Mouse (Mus musculus) spleen, adult 18-20 months (tissue): Measurements from ENCODE around the gene Ugt8a.

Experiments used
- DNase-seq, 2 experiments: peaks; one replicate each; pipeline ENCODE4 v3.0.0; 2022; ENCODE audit warnings: mixed read lengths in 2 of 2

The Ugt8a gene

GRCm38 (mm10) chr3:125861601-125862000 lies 76.8 kb downstream of the Ugt8a start:
- DNase-seq: no peak

- DNase-seq: no peak
These were observed 89.1 kb downstream of the Ugt8a start for GRCm38 (mm10) chr3:125849163-125849872.

- no peak for DNase-seq
These were observed 110.4 kb downstream of the Ugt8a start for GRCm38 (mm10) chr3:125828051-125828450.

- no peak for DNase-seq
These were observed 111.2 kb downstream of the Ugt8a start for GRCm38 (mm10) chr3:125827256-125827655.

- no peak for DNase-seq
These were observed 118.7 kb downstream of the Ugt8a start for GRCm38 (mm10) chr3:125819741-125820140.
